Mouse (Mus musculus) liver (tissue): ENCODE results near the gene Rgs7bp.
A peak's percentile ranks its signal among the peaks of the same experiment; 100 is the strongest.
"Not testable (repeated sequence)": the region's sequence is repeated elsewhere in the genome, so short reads cannot be mapped to it uniquely, and the experiment has no call there.

Experiments used
- DNase-seq: peaks from one replicate; pipeline ENCODE4 v3.0.0-alpha.2; 2020; ENCODE audit warnings: mixed read lengths

Gene Rgs7bp

DNA sequence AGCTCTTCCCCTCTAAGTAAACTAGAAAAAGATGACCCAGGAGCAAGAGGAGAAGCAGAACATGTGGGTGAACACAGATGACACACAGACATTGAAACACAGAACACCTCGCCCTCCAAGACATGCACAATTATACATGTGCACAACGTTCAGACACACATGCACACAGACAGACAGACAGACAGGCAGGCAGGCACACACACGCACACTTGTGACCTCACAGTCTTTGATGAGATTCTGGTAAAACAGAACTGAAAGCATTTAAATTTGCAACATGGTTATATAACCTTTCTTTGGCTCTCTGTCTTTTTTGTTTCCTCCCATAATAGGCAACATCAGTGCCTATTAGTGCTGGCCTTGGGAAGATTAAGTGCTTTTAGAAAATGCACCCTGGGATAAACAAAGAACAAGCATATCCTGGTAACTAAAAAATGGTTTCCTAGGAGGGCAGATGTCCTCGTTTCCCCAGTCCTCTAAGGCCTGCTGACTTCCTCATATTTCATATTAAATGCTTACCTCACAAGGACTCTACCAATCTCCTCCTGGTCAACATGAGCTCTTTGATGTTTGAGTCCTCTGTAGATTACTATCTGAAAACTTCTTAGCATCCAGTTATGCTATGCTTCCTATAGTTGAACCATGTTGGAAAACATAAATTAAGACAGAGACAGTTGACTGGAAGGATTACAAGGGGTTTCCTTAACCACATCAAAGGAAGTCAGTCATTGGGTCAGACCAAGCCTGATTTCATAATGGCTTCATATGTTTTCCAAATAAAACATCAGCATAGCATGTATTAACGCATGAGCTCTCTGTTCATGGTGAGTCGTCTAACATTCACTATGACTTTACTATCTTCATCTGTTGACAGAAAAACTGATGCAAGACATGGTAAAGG lies 122.8 kb downstream of the Rgs7bp start:
- DNase-seq, result no peak

DNA sequence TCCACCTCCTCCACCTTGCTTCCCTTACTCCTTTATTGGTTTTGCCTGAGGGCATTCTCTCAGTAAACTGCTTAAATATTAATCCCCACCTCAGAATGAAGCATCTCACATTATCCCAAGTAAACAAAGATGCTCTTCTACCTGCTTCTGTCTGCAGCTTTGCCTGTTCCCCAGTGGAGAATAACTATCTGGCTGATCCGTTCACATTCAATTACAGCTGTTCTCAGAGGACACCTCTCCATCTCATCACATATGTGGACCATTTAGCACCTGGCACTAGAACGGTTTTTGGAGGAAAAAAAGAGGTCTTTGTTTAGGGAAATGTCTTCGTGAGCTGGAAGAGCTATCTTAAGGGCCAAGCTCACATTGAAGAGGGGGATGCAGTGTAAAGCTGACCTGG lies 123.9 kb downstream of the Rgs7bp start:
- DNase-seq, result no peak

DNA sequence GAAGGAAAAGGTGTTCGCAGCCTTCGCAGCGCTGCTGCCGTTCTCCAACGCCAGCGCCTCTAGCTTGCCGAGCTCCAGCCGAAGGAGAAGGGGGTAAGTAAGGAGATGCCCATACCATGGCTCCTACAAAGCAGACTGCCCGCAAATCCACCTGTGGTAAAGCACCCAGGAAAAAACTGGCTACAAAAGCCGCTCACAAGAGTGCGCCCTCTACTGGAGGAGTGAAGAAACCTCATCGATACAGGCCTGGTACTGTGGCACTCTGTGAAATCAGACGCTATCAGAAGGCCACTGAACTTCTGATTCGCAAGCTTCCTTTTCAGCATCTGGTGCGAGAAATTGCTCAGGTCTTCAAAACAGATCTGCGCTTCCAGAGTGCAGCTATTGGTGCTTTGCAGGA lies 136.1 kb downstream of the Rgs7bp start:
- peak; percentile 8 for DNase-seq

DNA sequence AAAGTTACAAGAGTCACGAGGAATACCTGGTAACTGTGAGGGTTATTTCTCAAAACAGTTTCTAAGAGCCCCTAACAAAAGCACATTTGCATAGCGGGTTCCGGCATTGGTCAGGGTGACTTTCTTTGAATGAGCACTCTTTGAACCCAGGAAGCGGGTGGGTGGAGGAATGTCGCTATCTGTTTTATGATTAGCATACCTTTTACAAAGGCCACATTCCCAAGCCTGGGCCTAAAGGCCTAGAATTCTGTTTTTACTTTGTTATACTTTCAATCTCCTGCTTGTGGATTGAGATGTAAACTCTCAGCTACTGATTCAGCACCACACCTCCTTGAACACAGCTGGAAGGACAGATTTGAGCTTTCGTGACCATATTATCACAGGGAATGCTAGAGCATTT lies 138.0 kb downstream of the Rgs7bp start:
- not testable (repeated sequence) for DNase-seq

DNA sequence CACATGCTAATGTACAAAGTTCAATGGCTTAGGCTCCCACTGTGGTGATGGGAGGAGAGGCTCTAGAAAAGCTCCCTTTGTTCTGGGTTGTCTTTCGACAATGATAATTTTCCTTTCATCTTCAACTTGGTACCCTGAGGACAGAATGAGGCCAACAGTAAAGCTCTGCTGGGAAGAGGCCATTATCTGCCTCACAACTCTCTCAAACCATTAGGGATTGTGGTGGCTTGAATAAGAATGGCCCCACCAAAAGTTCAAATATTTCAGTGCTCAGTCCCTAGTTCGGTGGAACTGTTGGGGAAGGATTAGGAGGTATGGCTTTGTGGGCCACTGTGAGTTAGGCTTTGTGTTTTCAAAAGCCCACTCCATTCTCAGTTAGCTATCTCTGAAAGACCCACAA lies 138.6 kb downstream of the Rgs7bp start:
- no peak for DNase-seq

DNA sequence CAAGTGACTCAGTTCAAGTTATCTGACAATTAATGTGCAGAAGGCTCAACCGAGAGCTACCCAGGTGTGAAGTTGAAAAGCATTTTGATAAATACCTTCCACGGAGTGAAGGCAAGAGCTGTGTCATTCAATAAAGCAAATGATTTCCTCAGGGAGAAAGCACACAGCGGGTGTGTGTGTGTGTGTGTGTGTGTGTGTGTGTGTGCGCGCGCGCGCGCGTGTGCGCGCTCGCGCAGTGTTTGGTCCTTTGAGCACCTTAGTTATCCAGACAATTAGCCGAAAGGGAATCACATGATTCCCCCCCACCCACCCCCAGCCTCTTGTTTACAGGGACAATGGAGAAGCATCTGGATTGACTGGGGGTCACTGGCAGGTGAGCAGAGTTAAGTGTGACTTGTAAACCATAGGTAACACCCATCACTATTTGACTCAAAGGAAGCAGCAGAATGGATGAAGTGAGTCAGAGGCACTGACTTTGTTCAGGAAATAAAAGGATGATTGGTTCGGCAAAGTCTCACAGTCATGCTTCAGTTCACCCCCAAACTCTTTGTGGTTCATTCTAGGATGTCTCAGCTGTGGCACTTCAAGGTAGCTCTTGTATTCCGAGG lies 140.3 kb downstream of the Rgs7bp start:
- DNase-seq, result no peak

DNA sequence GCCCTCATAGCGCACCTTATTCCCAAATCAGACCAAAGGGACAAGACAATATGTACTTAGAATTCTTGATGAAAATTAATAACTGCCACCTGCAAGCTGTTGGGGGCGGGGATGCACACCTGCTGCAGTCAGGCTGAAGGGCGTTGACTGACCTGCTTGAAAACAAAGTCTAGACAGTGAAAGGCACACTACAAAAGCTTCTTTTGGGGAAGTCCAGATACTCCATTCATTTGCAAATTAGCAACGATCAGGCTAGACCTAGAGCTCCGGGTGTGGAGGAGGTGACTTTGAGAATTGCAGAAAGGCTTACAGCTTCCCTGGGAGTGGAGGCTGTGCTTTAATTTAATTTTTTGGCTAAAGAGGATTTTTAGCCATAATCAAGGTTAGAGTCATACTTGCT lies 143.1 kb downstream of the Rgs7bp start:
- not testable (repeated sequence) for DNase-seq

DNA sequence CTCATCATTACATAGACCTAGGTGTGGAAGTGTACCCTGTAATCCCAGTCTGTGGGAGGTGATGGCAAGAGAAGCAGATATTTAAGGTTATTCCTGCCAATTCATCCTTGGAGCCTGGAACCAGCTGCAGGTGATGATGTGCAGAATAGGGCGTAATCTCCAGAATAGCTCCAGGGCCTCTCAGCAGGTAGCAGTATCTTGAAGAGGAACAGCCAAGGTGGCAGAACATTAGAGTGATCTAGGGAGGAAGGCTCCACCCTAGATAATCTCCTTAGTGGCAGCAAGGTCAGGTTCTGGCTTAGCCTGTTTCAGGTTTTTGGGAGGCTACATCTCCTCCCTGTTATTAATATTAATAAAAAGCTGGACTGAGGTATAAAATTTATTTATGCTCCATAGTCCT lies 143.7 kb downstream of the Rgs7bp start:
- DNase-seq, result not testable (repeated sequence)

DNA sequence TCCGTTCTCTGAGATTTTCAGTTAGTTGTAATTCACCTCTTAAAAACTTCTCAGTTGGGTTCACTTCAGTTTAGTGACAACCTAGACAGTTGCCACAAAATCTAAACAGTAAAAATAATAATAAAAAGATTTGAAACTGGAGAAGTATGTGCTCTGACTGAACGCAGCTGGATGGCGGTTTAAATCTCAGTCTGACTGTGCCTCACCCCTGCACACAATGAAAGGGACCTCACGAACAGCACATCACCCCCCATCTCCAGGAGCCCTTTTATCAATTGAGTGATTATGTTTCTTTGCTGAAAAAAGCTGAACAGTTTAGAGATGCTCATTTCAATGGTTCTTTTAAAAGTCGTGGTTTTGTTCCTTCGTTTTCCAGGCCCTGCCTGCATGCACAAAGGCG lies 146.0 kb downstream of the Rgs7bp start:
- DNase-seq, result no peak
